Mouse (Mus musculus): ENCODE measurements at regions not wholly inside any gene's neighbourhood (a gene's known extent, or its start where the extent isn't known, plus 50 kb on each side); places are given as distances from the start of the nearest gene placed in this dataset.

DNA sequence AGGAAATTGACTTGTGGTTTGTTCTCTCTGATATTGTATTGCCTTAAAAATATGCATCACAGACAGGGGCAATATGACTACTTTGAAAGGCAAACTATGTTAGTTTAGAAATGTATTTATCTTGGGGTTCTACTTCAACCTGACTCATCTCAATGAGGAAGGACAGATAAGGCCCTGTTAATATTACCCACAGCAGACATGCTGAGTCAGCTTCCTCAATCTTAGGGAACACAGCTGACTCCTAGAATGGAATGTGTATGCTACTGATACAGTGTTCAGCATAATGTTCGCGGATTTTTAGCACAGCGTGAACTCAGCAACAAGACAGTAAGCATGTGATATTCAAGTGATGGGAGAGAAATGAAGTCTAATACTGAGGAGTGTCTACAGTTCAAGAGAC lies 807.5 kb upstream of the Aga start:
- Histone ChIP-seq H3K27me3 (ENCODE audit: control insufficient read depth, insufficient read depth, low read depth, low read length) (no peaks in the 10 kb centered on the region), H3K4me2 (ENCODE audit: low read length) (no peak overlapping the region), H3K27ac (ENCODE audit: low read length) (no peak overlapping the region), H3K9me3 (replicated peaks; ENCODE audit: control insufficient read depth, low read length, poor library complexity, severe bottlenecking) (no peaks in the 10 kb centered on the region), H3K4me3 (ENCODE audit: low read depth, low read length) (no peak overlapping the region), H3K36me3 (ENCODE audit: control insufficient read depth, insufficient read depth, low read length) (no peaks in the 10 kb centered on the region), H3K9ac (ENCODE audit: low read depth, low read length) (no peak overlapping the region), H3K4me1 (ENCODE audit: control insufficient read depth, insufficient read depth, low read length) (no peaks in the 10 kb centered on the region)
- 88% methylated on average over 3 of the region's 3 CpGs for WGBS
- ATAC-seq: no peak

- Histone ChIP-seq H3K9ac (ENCODE audit: low read depth, low read length) (no peak overlapping the region), H3K4me1 (ENCODE audit: control insufficient read depth, insufficient read depth, low read length) (no peaks in the 10 kb centered on the region), H3K27me3 (ENCODE audit: control insufficient read depth, insufficient read depth, low read depth, low read length) (no peaks in the 10 kb centered on the region), H3K9me3 (replicated peaks; ENCODE audit: control insufficient read depth, low read length, poor library complexity, severe bottlenecking) (no peaks in the 10 kb centered on the region), H3K4me3 (ENCODE audit: low read depth, low read length) (no peak overlapping the region), H3K27ac (ENCODE audit: low read length) (no peak overlapping the region), H3K4me2 (ENCODE audit: low read length) (no peak overlapping the region), H3K36me3 (ENCODE audit: control insufficient read depth, insufficient read depth, low read length) (no peaks in the 10 kb centered on the region)
- peak; percentile 64 for ATAC-seq
- 70% methylated on average over 4 of the region's 4 CpGs for WGBS
Measured at GRCm38 (mm10) chr8:52732150-52732549, 779.4 kb upstream of the Aga start.
